Mouse (Mus musculus): ENCODE data around the gene Pign.
A peak's percentile ranks its signal among the peaks of the same experiment; 100 is the strongest.

Pign gene

DNA sequence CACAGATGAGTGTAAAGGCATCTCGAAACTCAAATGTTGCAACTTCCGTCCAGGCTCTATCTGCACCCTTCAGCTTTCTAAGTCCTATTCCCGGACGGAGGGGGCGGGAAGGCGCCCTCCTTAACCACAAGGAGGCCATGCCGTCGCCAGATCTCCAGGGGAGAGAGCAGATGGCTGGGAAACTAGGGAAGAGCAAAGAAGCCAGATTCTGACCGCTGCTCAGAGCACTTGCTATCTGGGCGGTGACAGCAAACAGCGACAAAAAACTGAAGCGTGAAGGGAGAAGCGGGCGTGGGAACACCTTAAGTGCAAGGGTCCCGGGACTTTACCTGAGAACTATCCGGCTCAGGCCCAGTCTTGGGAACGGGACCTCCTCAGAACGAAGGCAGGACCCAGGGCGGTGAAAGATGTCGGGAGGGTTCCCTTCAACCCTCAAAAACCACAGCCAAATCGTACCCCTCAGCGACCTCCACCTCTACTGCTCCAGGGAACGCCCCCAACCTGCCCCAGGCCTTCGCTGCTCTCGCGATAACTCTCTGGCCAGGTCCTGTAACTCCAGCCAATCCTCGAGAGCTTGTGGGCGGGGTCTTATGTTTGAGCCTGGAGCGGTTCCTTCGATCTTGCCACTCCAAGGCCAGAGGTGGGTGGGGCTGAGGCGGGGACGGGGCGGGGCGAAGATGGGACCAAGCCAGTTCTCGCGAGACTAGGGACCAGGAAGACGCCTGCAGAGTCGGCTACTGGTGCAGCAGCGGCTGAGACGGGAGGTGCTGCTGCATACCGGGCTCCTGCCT, at the start of gene Pign, which contains the start of gene Relch:
Pign (minus strand) TSS at position 507 of the 791 bp plus-strand sequence.
Relch (plus strand) TSS at position 691 of the 791 bp plus-strand sequence.
- peak; percentile 94 to 95 for DNase-seq

DNA sequence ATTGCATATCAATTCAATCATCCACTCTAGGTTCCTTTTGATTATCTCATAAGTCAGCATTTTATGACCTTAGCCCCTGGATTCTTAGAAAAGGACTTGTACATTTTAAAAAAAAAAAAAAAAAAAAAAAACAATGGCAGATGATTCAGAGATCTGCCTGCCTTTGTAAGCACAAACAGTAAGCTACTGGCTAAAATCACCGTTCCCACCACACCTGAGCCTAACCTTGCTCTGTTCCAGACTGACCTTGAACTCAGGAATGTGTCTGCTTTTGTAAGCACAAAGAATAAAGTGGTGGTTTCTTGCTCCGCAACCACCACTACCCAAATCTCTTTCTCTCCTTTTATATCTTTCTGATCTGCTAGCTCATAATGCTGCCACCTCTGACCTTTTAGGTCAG, 49.3 kb upstream of the Pign start:
- no peak for DNase-seq

DNA sequence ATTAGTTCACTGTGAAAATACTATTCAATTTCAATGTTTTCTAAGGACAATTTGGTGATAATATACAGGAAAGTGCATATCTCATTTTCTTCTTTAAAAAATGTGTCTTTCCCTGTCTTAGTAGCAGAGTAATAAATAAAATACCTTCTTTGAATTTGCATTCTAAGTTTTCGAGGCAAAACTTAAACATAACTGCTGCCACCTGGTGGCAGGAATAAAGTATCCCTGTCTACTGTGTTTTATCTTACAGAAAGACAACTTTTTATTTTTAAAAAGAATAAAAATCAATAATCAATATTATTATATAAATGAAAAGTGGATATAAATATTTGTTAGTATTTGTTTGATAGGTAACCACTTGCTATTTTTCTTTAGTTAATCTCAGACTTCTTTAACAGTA, 47.8 kb upstream of the Pign start:
- peak in 1 of 2 experiments; percentile 31 for DNase-seq

DNA sequence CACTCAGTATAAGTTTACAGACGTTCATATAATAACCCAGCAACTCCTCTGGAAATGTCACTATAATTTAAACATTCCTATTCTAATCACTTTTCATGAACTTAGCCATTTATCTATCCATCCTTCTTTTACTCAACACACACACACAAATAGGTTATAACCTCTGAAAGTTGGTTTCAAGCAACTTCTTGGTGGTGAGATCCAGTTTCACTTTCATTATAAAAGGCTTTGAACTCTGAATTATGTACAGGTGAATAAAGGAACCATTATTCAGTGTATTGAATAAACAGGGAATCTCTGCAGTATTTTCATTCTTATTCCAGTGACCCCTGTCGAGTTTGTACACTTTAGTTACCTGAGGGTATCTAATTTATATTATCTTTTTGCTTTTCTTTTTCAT, 45.9 kb upstream of the Pign start:
- DNase-seq = no peak

DNA sequence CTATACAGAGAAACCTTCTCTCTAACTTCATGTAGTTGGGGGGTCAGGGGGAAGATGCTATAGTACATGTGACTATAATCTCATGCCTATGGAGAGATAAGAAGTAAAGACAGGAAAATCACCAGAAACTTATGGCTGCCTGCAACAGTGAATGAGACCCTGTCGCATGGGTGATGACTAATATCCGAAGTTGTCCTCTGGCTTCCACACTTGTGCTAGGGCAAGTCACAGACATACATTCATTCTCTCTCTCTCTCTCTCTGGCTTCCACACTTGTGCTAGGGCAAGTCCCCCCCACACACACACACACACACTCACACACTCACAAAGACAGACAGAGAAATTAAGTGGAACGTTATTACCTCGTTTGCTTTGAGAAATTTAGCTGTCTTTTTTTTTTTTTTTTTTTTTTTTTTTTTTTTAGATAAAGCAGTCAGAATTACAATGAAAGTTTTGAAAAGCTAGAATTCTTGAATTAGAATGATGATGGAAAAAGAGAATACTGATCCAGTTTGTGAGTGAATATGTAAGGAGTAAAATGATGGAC, 37.6 kb upstream of the Pign start:
- DNase-seq = no peak

DNA sequence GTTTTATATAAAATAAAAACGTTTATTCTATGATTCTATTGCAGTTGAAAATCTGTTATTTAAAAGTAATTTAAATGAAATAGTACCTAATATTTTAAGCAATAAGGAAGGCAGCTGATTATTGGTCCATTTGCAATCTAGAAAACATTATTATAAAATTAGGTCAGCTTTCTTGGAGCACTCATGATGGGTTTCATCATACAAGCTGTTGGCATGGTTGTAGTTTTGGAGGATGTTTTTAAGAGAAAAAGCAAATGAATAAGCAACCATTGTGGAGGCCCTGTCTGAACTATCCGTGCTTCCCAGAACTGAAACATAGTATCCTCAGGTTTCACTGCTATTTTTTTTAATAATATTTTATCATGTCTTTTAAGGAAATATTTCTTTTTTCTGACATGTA, 32.1 kb upstream of the Pign start:
- DNase-seq = no peak

DNA sequence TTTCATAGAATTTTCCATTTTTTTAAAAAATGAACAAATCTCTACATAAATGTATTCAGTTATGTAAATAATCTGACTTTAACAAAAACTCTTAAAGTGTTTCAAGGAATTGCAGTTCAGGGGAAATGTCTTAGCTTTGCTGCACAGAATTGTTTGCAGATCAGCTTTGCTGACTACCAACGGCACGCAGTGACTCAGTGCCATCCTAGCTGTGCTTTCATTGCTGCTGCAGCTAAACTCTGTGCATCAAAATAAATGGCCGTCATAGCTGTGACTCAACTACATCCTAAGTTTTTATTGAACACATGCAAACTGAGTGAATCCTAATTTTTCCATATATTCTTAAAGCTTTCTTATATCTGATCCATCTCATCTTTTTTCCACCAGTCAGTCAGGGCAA, 22.0 kb upstream of the Pign start:
- DNase-seq = no peak

DNA sequence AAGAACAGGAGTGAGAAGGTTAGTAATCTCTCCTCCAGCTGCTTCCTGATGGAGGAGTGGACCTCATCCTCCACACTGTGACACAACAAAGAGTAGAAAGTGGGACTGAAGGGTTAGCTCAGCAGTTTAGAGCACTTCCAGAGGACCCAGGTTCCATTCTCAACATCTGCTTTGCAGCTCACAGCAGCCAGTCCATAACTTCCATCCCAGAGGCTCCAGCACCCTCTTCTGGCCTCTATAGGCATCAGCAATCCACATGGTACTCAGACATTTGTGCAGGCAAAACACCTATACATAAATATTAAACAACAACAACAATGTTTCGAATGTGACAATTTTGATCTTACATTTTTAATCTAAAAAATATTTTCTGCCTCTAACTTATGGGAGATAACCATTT, 17.1 kb upstream of the Pign start:
- peak in 1 of 2 experiments; percentile 8 for DNase-seq

DNA sequence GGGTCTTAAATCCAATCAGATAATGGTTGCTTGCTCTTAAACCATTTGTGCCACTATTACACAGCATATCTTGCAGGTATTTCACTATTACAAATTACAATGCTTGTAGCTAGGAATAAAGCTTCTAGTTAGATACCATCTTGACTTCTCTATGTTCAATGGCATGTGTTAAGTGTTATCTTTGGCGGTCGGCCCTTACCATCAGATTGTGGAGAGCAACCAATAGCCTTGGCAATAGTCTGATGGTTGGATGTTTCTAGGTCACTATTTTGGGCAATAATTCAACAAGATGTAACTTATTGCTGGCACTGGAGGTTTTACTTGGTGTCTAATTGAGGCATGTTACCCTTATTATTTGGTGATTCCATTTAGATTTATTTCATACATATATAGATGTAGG, 11.3 kb upstream of the Pign start:
- DNase-seq = no peak

DNA sequence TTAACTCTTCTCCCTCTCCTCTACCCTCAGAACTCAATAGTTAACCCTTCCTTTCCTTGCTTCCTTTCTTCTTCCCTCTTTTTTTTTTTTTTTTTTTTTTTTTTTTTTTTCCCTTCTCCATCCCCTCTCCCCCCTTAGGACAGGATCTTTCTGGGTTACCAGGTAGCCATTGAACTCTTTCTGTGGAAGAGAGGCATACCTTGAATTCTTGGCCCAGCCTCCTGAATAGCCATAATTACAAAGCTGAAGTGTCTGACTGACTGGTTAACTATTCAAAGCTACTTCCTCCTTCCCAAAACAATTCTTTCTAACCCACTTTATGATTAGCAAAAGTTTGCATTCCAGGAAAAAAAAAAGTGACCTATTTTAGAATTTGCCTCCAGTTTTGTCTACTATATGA, 6.2 kb upstream of the Pign start:
- no peak for DNase-seq

DNA sequence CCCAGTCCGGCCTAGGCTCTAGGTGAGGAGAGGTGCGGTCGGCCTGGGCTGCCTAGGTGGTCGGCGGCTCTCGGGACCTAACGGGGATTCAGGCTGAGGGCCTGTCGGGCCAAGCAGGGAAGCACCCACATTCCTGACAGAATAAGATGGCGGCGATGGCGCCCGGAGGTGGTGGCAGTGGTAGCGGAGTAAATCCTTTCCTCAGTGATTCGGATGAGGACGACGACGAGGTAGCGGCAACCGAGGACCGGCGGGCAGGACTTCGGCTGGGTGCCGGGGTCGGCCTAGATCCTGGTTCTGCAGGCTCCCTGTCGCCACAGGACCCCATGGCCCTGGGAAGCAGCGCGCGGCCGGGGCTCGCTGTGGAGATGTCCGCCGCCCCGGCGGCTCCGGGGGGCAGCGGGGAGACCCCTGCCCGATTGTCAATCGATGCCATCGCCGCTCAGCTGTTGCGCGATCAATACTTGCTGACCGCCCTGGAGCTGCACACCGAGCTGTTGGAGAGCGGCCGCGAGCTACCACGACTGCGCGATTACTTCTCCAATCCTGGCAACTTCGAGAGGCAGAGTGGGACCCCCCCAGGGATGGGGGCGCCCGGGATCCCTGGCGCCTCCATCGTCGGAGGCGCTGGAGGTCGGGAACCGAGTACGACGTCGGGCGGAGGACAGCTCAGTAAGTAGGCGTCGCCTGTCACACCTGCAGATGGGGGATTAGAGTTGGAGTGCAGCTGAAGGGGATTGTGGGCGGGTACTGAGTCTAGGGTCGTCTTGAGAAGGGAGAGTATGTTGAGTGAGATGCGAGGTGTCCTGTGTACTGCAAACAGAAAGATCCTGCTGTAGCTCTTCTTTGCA, 710 bp upstream of the Pign start:
- DNase-seq = peak in 1 of 2 experiments; percentile 20

DNA sequence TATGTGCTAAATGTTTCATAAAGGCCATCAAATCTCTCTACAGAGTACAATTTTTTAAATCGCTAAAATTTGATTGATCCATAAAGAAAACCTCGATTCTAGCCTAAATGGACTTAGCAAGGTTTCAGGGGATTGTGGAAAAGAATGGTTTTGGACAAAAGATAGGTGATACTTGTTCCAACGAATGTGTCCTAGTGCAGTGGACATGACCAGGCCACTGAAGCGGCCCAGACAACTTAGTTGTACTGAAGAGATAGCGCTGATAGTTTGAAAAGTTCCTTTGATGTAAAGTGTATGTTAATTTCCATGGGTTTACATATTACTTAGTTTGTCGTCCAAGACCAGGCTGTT, 682 bp downstream of the Pign start:
- DNase-seq = no peak

DNA sequence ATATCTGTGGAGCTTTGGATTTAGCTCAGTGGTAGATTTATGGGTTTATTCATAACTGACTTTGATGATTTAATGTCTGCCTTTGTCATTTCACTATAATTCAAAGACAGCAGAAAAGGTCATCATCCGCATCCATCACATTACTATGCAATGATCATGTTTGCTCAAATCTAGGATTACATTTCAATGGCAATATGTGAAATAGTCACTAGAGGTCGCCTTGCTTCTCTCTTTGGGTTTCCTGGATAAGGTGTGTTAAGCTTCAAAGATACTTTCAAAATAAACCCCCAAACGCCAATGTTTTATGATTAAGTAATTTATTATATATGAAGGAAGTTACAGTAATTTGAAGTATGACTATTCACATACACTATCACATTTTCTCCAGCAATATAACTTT, 3.5 kb downstream of the Pign start:
- no peak for DNase-seq

DNA sequence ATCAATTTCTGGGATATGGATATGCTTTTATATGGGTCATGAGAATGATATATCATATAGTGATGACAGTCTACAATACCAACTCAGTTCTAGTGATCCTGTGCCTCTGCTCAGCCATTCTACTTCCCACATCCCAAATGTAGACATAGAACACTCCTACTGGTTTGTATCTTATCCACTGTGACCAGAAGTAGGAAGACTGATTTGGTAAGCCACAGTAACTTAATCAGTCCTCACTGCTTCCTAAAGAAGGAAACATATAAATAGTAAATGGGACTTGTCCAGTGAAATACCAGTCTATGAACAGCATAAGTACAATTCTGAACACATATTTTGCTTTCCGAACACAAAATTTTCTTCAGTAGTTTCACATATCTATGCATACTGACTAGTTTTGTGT, 9.5 kb downstream of the Pign start:
- no peak for DNase-seq

DNA sequence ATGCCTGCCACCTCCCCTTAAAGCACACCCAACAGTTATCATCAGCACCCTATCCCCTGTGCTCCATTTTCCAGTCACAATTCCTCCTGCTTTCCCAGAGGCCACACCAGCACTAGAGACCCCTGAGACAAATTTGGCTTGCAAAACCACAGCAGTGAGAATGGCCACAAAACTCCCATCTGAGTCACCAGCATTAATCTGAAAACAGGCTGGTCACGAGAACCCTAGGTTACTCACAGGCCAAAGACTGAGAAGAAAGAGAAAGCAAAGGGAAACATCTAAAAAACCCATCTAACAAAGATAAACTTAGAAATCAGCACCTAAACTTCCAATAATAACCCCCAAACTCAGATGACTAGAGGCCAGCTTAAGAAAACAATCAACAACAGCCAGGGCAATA, 12.8 kb downstream of the Pign start:
- no peak for DNase-seq

DNA sequence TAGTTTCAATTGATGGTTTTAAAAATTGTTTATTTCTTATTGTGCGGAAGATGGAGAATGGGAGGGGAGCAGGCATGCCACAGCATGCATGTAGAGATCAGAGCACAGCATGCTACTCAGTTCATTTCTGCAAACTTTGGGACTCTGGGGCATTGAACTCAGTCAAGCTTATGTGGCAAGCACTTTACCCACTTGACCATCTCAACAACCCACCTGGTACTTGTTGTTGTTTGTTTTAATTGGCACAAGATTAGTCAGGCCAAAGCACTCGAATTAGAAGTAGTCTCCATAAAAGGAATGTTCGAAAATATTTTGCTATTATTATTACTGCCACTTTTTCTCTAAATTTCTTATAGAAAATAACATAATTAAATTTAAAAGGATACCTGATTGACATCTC, 19.4 kb downstream of the Pign start:
- no peak for DNase-seq

DNA sequence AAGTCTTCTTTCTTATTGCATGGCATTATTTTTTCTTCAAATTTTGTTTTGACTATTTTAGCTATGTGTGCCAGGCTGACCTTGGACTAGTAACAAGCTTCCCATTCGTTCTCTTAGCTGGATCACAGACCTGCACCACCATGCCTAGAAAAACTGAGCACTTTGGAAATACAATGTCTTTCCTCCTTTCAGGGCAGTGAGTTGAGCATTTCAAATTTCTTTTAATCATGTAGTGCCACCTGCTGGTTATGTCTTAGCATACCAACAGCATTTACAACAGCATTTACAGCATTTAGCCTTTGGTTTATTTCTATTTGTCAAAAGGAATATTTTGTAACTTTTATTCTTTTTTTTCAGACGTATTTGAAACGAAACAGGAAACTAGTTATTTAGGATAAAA, 33.0 kb downstream of the Pign start:
- no peak for DNase-seq

DNA sequence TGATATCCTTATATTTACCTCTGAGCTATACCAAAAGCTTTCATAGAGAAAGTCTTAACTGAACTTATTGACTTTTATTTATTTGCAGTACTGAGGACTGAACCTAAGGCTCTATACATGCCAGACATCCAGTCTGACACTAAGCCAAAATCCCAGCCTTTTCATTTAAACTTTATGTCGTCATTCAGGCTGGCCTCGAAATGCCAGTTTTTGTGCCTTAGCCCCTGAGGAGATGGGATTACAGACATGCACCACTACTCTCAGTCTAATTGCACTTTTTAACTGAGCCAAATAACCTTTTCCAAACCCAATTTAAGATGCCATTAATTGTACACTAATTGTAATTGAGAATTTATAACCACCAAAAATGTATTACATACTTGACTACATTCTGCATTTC, 73.8 kb downstream of the Pign start:
- DNase-seq = no peak

DNA sequence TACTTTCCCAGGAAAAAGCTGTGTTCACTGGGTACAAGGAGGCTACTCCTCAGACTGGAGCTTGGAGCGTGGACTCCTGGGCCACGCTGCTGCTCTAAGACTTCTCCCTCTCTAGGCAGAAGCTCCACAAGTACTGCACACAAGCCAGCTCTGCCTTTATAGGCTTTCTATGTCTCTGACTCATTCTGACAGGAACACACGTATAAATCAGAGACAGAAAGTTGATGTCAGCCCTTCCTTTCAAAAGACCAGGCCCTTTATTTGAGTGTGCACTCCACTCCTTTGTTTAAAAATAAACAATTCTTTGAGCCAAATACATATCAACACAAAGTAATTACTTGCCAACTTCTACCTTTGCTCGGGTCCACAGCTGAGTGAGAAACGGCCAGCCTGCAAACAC, 74.8 kb downstream of the Pign start:
- DNase-seq = no peak

DNA sequence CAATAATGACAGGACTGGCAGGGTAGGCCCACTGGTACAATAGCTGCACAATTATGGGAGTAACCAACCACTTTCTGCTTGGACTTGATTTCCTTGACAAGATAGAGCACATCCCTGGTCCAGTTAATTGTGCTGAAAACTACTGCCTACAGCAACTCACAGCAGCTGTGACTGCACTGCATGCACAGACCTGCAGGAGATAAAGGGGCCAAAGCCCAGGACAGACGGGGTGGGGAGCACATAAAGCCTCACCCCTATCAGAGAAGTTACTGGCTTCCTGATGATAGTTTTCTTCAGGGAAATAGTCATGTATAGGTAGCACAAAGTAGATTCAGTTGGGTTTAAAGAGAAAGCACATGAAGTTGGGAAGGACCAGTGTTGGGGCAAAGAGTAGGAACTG, 80.7 kb downstream of the Pign start:
- DNase-seq = no peak

DNA sequence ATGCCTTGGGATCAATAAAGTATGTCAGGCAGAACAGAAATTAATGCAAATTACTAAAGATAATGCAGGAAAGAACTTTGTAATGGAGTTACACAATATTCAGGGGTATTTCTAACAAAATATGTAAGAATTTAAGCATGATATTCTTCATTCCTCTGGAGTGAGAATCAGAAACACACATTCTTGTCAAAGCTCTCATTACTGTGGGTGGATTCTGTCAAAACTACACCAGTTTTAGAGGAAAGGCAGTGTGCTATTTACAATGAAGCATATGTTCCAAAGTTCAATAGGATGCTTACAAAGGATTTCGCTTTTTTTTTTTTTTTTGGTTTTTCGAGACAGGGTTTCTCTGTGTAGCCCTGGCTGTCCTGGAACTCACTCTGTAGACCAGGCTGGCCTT, 82.6 kb downstream of the Pign start:
- no peak for DNase-seq

DNA sequence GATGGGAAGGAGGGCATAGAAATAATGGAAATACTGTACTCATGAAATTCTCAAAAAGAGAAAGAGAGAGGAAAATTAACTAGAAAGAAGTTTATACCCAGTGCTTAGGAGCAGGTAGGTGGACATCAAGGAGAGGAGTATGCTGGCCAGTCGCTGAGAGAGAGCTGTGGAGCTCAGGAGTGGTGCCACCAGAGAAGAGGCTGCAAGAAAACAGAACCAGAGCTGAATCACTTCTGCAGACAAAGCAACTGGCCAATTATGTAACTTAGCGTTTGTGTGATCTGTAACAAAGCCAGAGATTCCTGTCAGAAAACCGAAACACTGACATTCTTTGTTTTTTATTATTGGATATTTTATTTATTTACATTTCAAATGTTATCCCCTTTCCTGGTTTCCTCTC, 97.4 kb downstream of the Pign start:
- no peak for DNase-seq

DNA sequence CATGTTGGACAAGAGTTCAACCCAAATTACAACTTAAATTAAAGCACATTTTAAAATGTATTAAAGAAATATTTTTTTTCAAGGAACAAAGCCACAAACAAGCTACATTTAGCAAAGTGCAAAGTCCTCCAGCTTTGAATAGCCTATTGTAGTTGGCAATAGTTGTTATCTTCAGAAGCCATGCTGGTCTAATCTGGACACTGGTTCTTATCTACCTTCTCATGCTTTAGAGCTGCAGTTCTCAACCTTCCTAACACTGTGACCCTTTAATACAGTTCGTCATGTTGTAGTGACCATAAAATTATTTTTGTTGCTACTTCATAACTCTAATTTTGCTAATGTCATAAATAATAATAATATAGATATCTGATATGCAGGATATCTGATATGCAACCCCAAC, 99.2 kb downstream of the Pign start:
- no peak for DNase-seq

DNA sequence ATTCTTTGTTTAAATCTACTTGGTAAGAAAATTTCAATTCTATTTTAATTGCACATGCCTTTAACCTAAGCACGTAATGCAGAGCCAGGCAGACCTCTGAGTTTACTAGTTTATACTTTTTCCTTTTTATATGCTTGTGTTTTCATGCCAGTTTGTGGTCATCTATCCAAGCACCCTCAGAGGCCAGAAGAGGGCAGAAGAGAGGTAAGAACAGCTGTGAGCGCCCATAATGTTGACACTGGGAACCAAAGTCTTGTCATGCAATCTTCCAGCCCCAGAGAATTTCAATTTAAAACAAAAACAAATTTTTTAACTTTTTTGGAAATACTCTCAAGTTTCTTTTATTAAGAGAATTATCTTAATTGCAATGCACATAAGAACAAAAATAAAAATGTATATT, 99.7 kb downstream of the Pign start:
- no peak for DNase-seq

Measured in spleen, adult 18-20 months (tissue).